Mouse (Mus musculus): ENCODE data around the gene Mip. TPM values are rescaled to one million over a fixed set of nuclear protein-coding genes. Genes with fewer than 3 reads are reported as not detected.
A peak's percentile ranks its signal among the peaks of the same experiment; 100 is the strongest.
"Not testable (repeated sequence)": the region's sequence is repeated elsewhere in the genome, so short reads cannot be mapped to it uniquely, and the experiment has no call there.

Mip gene
- polyA plus RNA-seq, 1 experiment from 2014 or later = 0.26 TPM

DNA sequence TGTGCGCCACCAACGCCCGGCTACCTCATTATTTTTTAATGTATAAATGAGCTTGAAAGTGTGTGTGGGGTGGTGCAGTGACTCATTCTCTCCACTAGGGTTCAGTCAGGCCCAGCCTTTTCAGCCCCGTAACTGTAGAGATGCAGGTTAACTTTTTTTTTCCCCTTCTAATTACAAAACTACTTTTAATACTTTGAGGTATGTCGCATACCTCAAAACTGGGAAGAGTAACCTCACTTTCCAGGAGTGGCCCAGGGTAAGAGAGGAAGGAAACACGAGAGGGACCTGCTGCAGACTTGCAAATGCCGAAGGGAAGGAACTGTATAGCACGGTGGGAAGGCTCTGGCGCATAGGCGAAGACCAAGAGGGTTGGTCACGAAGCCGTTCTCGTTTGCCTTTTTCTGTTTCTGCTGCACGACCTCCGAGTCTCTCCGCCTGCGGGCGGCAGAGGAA lies 12.7 kb upstream of the Mip start:
- H3K4me2 ChIP-seq = peak overlapping the region; percentile 74
- peak overlapping the region; percentile 36 for H3K4me3 ChIP-seq
- no peaks in the 10 kb centered on the region for H3K9me3 ChIP-seq
- H3K4me1 ChIP-seq = peaks cover 17% of the 10 kb centered on the region
- peak overlapping the region; percentile 68; the same call in 1 of the 2 replicates for H3K27ac ChIP-seq
- H3K36me3 ChIP-seq = no peaks in the 10 kb centered on the region; the same call in 1 of the 2 replicates
- no peaks in the 10 kb centered on the region for H3K27me3 ChIP-seq
- no peak overlapping the region for H3K9ac ChIP-seq
- 0 out of 2 replicates have a peak, but pooled peaks have one; percentile 36 for ATAC-seq (ENCODE audit: insufficient number of reproducible peaks, low FRiP score, low TSS enrichment, low read depth)
- WGBS = under 1% methylated on average over 18 of the region's 18 CpGs

DNA sequence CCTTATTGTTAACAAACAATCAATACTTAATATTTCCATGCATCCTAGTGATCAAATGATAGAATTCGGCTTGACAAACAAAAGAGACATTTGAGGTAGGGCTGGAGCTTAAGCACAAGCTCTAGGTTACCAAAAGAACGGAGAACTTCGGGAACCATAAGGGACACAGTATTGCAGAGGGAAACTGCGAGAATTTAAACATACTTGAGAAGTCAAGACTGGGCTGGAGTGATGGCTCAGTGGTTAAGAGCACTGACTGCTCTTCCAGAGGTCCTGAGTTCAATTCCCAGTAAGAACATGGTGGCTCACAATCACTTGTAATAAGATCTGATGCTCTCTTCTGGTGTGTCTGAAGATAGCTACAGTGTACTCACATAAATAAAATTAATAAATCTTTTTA lies 11.5 kb upstream of the Mip start:
- H3K9ac ChIP-seq; H3K9me3 ChIP-seq; H3K4me2 ChIP-seq; ATAC-seq (ENCODE audit: insufficient number of reproducible peaks, low FRiP score, low TSS enrichment, low read depth); H3K4me3 ChIP-seq; H3K27me3 ChIP-seq; H3K36me3 ChIP-seq; H3K27ac ChIP-seq: not testable (repeated sequence)
- 93% methylated on average over 4 of the region's 4 CpGs for WGBS
- H3K4me1 ChIP-seq = peaks cover 17% of the 10 kb centered on the region

DNA sequence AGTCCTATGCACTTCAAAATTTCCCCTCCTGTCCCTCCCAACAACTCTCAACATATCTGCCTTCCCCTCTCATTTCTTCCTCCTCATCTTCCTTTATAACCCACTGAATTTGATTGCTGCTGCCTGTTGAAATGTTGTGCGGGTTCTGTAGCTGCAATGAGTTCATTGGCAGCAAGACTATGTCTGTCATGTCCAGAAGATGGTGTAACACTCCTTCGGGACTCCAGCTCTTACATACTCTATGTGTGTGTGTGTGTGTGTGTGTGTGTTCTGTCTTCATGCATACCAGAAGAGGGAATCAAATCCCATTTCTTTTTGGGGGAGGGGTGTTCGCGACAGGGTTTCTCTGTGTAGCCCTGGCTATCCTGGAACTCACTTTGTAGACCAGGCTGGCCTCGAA lies 10.7 kb upstream of the Mip start:
- no peak overlapping the region for H3K4me3 ChIP-seq
- H3K36me3 ChIP-seq = no peaks in the 10 kb centered on the region; the same call in 1 of the 2 replicates
- no peak for ATAC-seq (ENCODE audit: insufficient number of reproducible peaks, low FRiP score, low TSS enrichment, low read depth)
- peaks cover 17% of the 10 kb centered on the region for H3K4me1 ChIP-seq
- no peak overlapping the region for H3K27ac ChIP-seq
- H3K27me3 ChIP-seq = no peaks in the 10 kb centered on the region
- H3K9me3 ChIP-seq = no peaks in the 10 kb centered on the region
- WGBS = 84% methylated on average over 5 of the region's 5 CpGs
- H3K4me2 ChIP-seq = no peak overlapping the region
- no peak overlapping the region for H3K9ac ChIP-seq

DNA sequence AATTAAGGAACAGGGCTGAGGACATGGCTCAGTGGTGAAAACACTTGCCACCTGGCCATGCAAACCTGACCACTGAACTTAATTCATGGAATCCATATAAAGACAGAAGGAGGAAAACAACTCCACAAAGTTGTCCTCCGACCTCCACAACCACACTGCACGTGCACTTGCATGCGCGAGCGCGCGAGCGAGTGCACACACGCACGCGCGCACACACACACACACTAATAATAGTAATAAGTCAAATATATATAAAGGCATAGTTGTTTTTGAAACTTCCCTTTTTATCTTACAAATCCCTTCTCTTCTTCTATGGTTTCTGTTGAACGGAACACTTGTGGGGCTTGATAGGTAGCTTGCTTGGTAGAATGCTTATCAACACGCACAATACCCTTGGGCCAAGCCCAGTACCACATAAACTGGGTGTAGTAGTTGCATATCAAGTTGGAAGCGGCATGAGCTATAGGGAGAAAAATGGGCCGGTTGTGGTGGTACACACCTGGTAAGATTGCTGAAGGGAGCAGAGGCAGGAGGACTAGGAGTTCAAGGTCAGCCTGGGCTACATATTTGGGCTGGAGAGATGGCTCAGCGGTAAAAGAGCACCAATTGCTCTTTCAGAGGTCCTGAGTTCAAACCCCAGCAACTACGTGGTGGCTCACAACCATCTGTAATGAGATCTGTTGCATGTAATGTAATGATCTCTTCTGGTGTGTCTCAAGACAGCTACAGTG lies 7.1 kb upstream of the Mip start:
- no peak overlapping the region for H3K27ac ChIP-seq
- no peak overlapping the region for H3K4me2 ChIP-seq
- H3K9me3 ChIP-seq = no peaks in the 10 kb centered on the region
- no peaks in the 10 kb centered on the region for H3K36me3 ChIP-seq
- no peaks in the 10 kb centered on the region for H3K4me1 ChIP-seq
- no peak overlapping the region for H3K4me3 ChIP-seq
- H3K9ac ChIP-seq = no peak overlapping the region
- no peak for ATAC-seq (ENCODE audit: insufficient number of reproducible peaks, low FRiP score, low TSS enrichment, low read depth)
- H3K27me3 ChIP-seq = no peaks in the 10 kb centered on the region
- 92% methylated on average over 18 of the region's 18 CpGs for WGBS

DNA sequence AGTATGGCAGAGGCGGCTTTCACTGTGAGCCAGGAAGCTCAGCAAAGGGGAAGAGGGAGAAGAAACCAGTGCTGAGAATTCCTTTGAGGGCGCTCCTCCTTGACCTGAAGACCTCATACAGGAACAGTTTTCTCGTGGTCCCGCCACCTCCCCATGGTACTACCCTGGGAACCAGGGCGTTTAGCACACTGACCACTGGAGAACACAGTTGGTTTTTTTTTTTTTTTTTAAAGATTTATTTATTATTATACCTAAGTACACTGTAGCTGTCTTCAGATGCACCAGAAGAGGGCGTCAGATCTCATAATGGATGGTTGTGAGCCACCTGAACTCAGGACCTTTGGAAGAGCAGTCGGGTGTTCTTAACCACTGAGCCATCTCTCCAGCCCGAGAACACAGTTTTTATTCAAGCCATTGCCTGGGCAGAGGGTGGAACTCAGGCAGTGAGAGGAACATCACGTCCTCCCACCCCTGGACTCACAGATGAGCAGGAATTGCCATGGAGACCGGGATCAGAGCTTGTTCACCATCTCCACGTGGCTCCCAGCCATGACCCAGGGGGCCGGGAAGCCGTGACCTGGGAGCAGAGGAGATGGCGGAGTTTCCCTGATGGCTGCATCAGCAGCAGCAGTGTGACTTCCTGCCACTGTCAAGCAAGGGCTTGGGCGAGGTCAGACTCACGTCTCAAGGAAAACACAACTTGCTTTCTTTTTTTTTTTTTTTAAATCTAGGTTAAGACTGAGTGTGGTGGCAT lies 3.9 kb upstream of the Mip start:
- H3K4me2 ChIP-seq = no peak overlapping the region
- H3K4me1 ChIP-seq = peaks cover 14% of the 10 kb centered on the region; the same call in 1 of the 2 replicates
- H3K27ac ChIP-seq = no peak overlapping the region
- H3K4me3 ChIP-seq = no peak overlapping the region
- no peaks in the 10 kb centered on the region for H3K36me3 ChIP-seq
- H3K27me3 ChIP-seq = no peaks in the 10 kb centered on the region
- WGBS = 64% methylated on average over 16 of the region's 16 CpGs
- H3K9me3 ChIP-seq = no peaks in the 10 kb centered on the region
- no peak overlapping the region for H3K9ac ChIP-seq
- ATAC-seq (ENCODE audit: insufficient number of reproducible peaks, low FRiP score, low TSS enrichment, low read depth) = no peak

DNA sequence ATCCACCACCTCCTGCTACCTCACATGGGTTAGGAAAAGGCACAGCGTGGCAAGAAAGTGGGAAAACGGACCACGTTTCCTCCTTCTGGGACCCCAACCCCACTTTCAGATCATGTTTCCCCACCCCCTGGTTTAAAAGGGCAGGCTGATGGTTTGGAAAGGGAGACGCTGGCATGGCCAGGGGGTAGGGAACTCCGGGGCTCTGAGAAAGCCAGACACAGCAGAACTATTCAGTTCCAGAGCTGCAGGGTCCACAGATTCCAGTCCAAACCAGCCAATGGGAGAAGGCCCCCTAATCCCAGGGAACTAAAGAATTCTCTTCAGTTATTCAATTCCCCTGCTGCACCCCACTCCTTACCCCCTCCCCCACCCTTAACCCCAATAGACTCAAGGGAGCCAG lies 574 bp upstream of the Mip start:
- no peak overlapping the region for H3K4me3 ChIP-seq
- H3K27me3 ChIP-seq = no peaks in the 10 kb centered on the region
- WGBS = 36% methylated on average over 5 of the region's 5 CpGs
- H3K9me3 ChIP-seq = no peaks in the 10 kb centered on the region
- H3K36me3 ChIP-seq = no peaks in the 10 kb centered on the region
- peaks cover 14% of the 10 kb centered on the region; the same call in 1 of the 2 replicates for H3K4me1 ChIP-seq
- no peak overlapping the region for H3K4me2 ChIP-seq
- H3K27ac ChIP-seq = peak overlapping the region; percentile 57
- no peak for ATAC-seq (ENCODE audit: insufficient number of reproducible peaks, low FRiP score, low TSS enrichment, low read depth)
- no peak overlapping the region for H3K9ac ChIP-seq

DNA sequence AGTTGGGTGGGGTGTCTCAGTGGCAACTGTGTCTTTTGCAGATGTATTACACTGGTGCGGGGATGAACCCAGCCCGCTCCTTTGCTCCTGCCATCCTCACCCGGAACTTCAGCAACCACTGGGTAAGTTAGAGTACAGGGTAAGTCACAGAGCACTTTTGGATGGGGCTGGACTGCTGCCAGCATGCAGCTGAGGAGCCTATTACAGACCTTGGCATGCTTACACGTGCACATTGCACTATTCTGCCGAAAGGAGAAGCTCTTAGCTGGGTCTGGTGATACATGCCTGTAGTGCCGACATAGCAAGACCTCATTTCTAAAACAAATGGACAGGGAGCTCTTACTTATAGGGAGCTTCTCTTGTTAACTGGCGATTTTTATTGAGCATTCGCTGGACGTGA lies 2.0 kb downstream of the Mip start:
- Histone ChIP-seq H3K4me1 (peaks cover 22% of the 10 kb centered on the region), H3K9ac (no peak overlapping the region), H3K9me3 (no peaks in the 10 kb centered on the region), H3K27ac (no peak overlapping the region), H3K27me3 (no peaks in the 10 kb centered on the region), H3K4me2 (no peak overlapping the region), H3K36me3 (no peaks in the 10 kb centered on the region), H3K4me3 (no peak overlapping the region)
- ATAC-seq (ENCODE audit: insufficient number of reproducible peaks, low FRiP score, low TSS enrichment, low read depth) = no peak
- 61% methylated on average over 9 of the region's 9 CpGs for WGBS

DNA sequence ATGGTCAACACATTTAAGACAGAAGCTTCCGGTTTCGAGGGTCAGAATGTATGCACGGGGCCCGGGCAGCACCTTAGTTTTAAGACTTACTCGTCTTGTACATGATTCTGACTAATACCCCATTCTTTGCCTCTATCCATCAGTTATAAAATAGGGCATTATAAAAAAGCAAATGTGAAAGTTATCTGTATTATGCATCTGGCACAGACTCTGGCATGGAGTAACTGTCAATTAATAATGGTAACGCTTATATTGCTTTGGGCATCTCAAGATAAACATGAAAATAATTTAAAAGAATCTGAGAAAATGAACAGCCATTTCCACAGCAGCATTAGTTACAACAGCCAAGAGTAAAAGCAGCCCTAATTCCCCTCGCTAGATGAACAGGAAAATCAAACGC lies 2.4 kb downstream of the Mip start:
- no peak for ATAC-seq (ENCODE audit: insufficient number of reproducible peaks, low FRiP score, low TSS enrichment, low read depth)
- Histone ChIP-seq H3K9ac (no peak overlapping the region), H3K9me3 (no peaks in the 10 kb centered on the region), H3K36me3 (no peaks in the 10 kb centered on the region), H3K4me3 (no peak overlapping the region), H3K4me2 (no peak overlapping the region), H3K4me1 (peaks cover 26% of the 10 kb centered on the region), H3K27ac (no peak overlapping the region), H3K27me3 (no peaks in the 10 kb centered on the region)
- WGBS = 88% methylated on average over 8 of the region's 8 CpGs

DNA sequence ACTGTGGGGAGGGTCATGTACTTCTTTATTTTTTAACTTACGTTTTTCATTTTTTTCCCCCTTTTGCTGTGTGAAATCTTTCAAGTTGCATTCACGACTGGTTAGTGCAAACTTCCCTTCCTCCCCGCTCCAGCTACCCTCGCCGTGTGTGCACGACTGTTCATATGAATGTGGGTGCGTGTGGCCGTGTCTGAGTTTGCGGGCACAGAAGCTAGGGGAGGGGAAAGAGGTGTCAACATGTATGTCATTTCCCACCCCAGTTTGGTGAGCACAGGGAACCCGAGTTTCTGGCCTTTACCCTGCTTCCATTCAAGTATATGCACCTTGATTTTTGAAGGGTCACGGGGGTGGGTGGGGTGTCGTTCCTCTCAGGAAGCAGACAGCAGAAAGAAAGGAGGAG lies 4.9 kb downstream of the Mip start:
- H3K4me1 ChIP-seq = peaks cover 16% of the 10 kb centered on the region
- H3K27me3 ChIP-seq = no peaks in the 10 kb centered on the region
- 0 out of 2 replicates have a peak, but pooled peaks cover 4% of the 10 kb centered on the region for H3K36me3 ChIP-seq
- H3K9ac ChIP-seq = no peak overlapping the region
- H3K9me3 ChIP-seq = no peaks in the 10 kb centered on the region
- H3K4me2 ChIP-seq = no peak overlapping the region; the same call in 1 of the 2 replicates
- 57% methylated on average over 12 of the region's 12 CpGs for WGBS
- peak overlapping the region; percentile 82; the same call in 1 of the 2 replicates for H3K4me3 ChIP-seq
- H3K27ac ChIP-seq = peak overlapping the region; percentile 94
- no peak for ATAC-seq (ENCODE audit: insufficient number of reproducible peaks, low FRiP score, low TSS enrichment, low read depth)

DNA sequence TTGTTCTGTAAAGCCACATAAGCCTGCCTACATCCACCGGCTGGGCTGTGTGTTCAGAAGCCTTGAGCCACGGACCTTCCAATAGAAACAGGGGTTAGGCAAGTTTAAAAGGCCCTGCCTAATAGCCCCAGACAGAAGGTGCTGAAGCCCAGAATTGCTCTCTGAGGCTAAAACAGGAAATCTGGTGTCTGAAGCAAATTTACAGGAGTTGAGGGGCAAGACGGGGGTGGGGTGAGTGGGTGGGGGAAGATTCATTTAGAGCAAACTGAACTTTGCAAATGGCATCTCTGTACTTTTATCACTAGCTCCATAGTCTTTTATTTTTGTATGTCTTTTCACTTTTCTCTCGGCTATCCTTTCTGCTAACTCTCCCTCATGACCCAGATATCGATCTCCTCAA lies 5.5 kb downstream of the Mip start:
- Histone ChIP-seq H3K4me1 (peaks cover 13% of the 10 kb centered on the region), H3K9ac (peak overlapping the region; percentile 63; the same call in 1 of the 2 replicates), H3K27me3 (no peaks in the 10 kb centered on the region), H3K9me3 (no peaks in the 10 kb centered on the region), H3K36me3 (0 out of 2 replicates have a peak, but pooled peaks cover 6% of the 10 kb centered on the region), H3K4me2 (peak overlapping the region; percentile 65), H3K27ac (peak overlapping the region; percentile 94), H3K4me3 (peak overlapping the region; percentile 82)
- no peak for ATAC-seq (ENCODE audit: insufficient number of reproducible peaks, low FRiP score, low TSS enrichment, low read depth)
- WGBS = 8% methylated on average over 5 of the region's 5 CpGs

DNA sequence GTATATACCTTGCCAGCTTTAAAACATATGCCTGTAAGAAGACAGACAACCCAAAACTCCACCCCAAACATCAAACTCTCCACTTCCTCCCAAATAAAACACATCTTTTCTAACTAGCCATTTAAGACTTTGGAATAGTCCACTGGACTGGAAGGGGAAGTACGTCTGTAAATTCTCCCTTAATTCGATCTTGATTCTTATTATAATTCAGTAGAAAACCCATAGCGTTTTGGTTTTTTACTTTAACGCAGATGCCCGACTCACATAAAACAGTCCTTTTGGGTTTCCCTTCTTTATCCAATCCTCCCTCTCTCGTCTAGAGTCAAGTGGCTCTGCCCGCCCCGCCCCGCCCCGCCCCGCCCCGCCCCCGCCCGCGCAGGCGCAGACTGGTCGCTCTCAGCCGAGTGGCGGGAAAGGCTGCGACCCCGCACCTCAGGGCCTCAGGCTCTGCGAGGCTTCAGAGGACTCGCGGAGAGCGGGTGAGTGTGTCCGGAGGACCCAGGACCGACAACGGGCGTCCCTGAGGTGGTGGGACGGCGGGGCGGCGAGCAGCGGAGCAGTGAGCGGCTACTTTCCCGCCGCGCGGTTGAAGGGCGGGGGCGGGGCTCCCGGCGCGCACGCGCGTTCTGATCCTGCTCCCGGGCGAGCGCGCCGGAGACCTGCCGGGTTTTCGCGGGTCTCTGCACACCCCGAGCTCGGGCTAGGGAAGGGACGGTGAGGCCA lies 6.2 kb downstream of the Mip start, which contains the start of gene Timeless:
TSS of gene Timeless (plus strand) at position 369 of the 723 bp plus-strand sequence.
- Histone ChIP-seq H3K9me3 (no peaks in the 10 kb centered on the region), H3K4me3 (peak within 1 kb of the TSS; percentile 82), H3K4me1 (peaks cover 13% of the 10 kb centered on the region), H3K4me2 (peak within 1 kb of the TSS; percentile 65), H3K9ac (peak within 1 kb of the TSS; percentile 63), H3K27me3 (no peaks in the 10 kb centered on the region), H3K27ac (peak within 1 kb of the TSS; percentile 94), H3K36me3 (0 out of 2 replicates have a peak, but pooled peaks cover 6% of the 10 kb centered on the region)
- ATAC-seq (ENCODE audit: insufficient number of reproducible peaks, low FRiP score, low TSS enrichment, low read depth) = peak; percentile 84
- under 1% methylated on average over 53 of the region's 58 CpGs for WGBS

Data from limb, embryonic 15.5 days (tissue).